Mouse (Mus musculus) stomach, postnatal 0 days (tissue): ENCODE measurements around the gene Vps37c. TPM values are rescaled to one million over a fixed set of nuclear protein-coding genes. Genes with fewer than 3 reads are reported as not detected.
A peak's percentile ranks its signal among the peaks of the same experiment; 100 is the strongest.

Source experiments
- ATAC-seq: fragments of 200-750 bp; cut with Nextera tagmentation; 2 replicates; pipeline ENCODE4 v1.8.0; 2017; ENCODE audit not compliant: low FRiP score, low TSS enrichment
- DNase-seq: peaks from one replicate; pipeline ENCODE4 v3.0.0-alpha.2; 2016; ENCODE audit warnings: low spot score
- H3K27ac ChIP-seq: fragments of 300-500 bp; sonication (generic); replicated peaks from 2 replicates; pipeline ENCODE4 v1.5.1; 2014; ENCODE audit warnings: mild to moderate bottlenecking, control low read depth
- H3K27me3 ChIP-seq: fragments of 300-500 bp; sonication (generic); 2 replicates; pipeline ENCODE4 v1.6.1; 2014; ENCODE audit warnings: low read length; ENCODE audit not compliant: control insufficient read depth, insufficient read depth
- H3K36me3 ChIP-seq: fragments of 300-500 bp; sonication (generic); 2 replicates; pipeline ENCODE4 v1.6.1; 2014; ENCODE audit warnings: low read length, mixed read lengths; ENCODE audit not compliant: control insufficient read depth, insufficient read depth
- H3K4me1 ChIP-seq: fragments of 300-500 bp; sonication (generic); replicated peaks from 2 replicates; pipeline ENCODE4 v1.6.1; 2014; ENCODE audit warnings: antibody characterized with exemption; ENCODE audit not compliant: control insufficient read depth, insufficient read depth
- H3K4me2 ChIP-seq: fragments of 300-500 bp; sonication (generic); replicated peaks from 2 replicates; pipeline ENCODE4 v1.6.1; 2014; ENCODE audit warnings: low read depth, mild to moderate bottlenecking, control low read depth, moderate library complexity
- H3K4me3 ChIP-seq: fragments of 300-500 bp; sonication (generic); 2 replicates; pipeline ENCODE4 v1.5.1; 2014; ENCODE audit warnings: low read depth, low read length, control low read depth
- H3K9ac ChIP-seq: fragments of 300-500 bp; sonication (generic); 2 replicates; pipeline ENCODE4 v1.6.1; 2014; ENCODE audit warnings: mild to moderate bottlenecking, low read length, control low read depth, mixed read lengths
- H3K9me3 ChIP-seq: fragments of 300-500 bp; sonication (generic); 2 replicates; pipeline ENCODE4 v1.6.1; 2016; ENCODE audit warnings: low read length; ENCODE audit not compliant: control insufficient read depth
- CTCF ChIP-seq: IDR thresholded peaks from 2 replicates; pipeline ENCODE4 v1.5.1; 2016; ENCODE audit warnings: antibody characterized with exemption, low read depth, mild to moderate bottlenecking, moderate library complexity
- EP300 ChIP-seq: optimal IDR thresholded peaks from 2 replicates; pipeline ENCODE3; 2016; ENCODE audit warnings: antibody characterized with exemption
- WGBS: fragments of 180-500 bp; shearing (Covaris S2); extraction: QIAGEN DNeasy Blood & Tissue Kit; methylation state at CpG from one replicate; pipeline ENCODE4 v1.1.7; 2014; 5-methylcytosine and 5-hydroxymethylcytosine counted together
- polyA plus RNA-seq: library from polyadenylated mRNA; unstranded; fragments of >200 nt; fragmentation: Nextera tagmentation; extraction: Ambion mirVana; gene quantifications from 2 replicates; pipeline ENCODE4 v1.2.1, GENCODE M21; 2015

Gene Vps37c
- polyA plus RNA-seq, 1 experiment from 2014 or later, result 48.6 TPM

- H3K9ac ChIP-seq, result no peak overlapping the region
- H3K27me3 ChIP-seq, result no peaks in the 10 kb centered on the region
- H3K27ac ChIP-seq, result no peak overlapping the region
- ATAC-seq (no peak), DNase-seq (no peak)
- no peak overlapping the region for H3K4me3 ChIP-seq
- no peaks in the 10 kb centered on the region for H3K36me3 ChIP-seq
- 53% methylated on average over 3 of the region's 3 CpGs for WGBS
- no peaks in the 10 kb centered on the region for H3K9me3 ChIP-seq
- H3K4me1 ChIP-seq, result no peaks in the 10 kb centered on the region
- H3K4me2 ChIP-seq, result no peak overlapping the region
- TF ChIP-seq EP300 (no peak), CTCF (no peak)
Measured at GRCm38 (mm10) chr19:10656058-10656457, 32.5 kb upstream of the Vps37c start.

- Histone ChIP-seq H3K4me1 (no peaks in the 10 kb centered on the region), H3K36me3 (no peaks in the 10 kb centered on the region), H3K27ac (no peak overlapping the region), H3K4me3 (no peak overlapping the region), H3K4me2 (no peak overlapping the region), H3K27me3 (no peaks in the 10 kb centered on the region), H3K9ac (no peak overlapping the region), H3K9me3 (no peaks in the 10 kb centered on the region)
- TF ChIP-seq EP300, result no peak
- no peak for TF ChIP-seq CTCF
- DNase-seq (peak; percentile 16), ATAC-seq (no peak; the same call in 1 of the 2 replicates)
- WGBS, result 66% methylated on average over 5 of the region's 5 CpGs
Measured at GRCm38 (mm10) chr19:10657742-10658141, 30.8 kb upstream of the Vps37c start.

- no peak overlapping the region for H3K27ac ChIP-seq
- 71% methylated on average over 2 of the region's 2 CpGs for WGBS
- no peak for TF ChIP-seq CTCF
- no peak for TF ChIP-seq EP300
- H3K4me2 ChIP-seq, result no peak overlapping the region
- no peaks in the 10 kb centered on the region for H3K4me1 ChIP-seq
- H3K27me3 ChIP-seq, result no peaks in the 10 kb centered on the region
- H3K36me3 ChIP-seq, result no peaks in the 10 kb centered on the region
- H3K9me3 ChIP-seq, result no peaks in the 10 kb centered on the region
- H3K4me3 ChIP-seq, result no peak overlapping the region
- ATAC-seq (no peak), DNase-seq (no peak)
- H3K9ac ChIP-seq, result no peak overlapping the region
Measured at GRCm38 (mm10) chr19:10658406-10658805, 30.1 kb upstream of the Vps37c start.

GRCm38 (mm10) chr19:10661373-10661772, 27.2 kb upstream of the Vps37c start:
- Histone ChIP-seq H3K9ac (no peak overlapping the region), H3K27ac (no peak overlapping the region), H3K4me1 (no peaks in the 10 kb centered on the region), H3K4me3 (no peak overlapping the region), H3K4me2 (no peak overlapping the region), H3K27me3 (no peaks in the 10 kb centered on the region), H3K36me3 (no peaks in the 10 kb centered on the region), H3K9me3 (no peaks in the 10 kb centered on the region)
- TF ChIP-seq CTCF (no peak), EP300 (no peak)
- 77% methylated on average over 5 of the region's 5 CpGs for WGBS
- ATAC-seq, result no peak
- DNase-seq, result no peak

- no peak overlapping the region for H3K4me2 ChIP-seq
- no peak overlapping the region for H3K27ac ChIP-seq
- no peaks in the 10 kb centered on the region for H3K4me1 ChIP-seq
- no peak for TF ChIP-seq EP300
- no peak for ATAC-seq
- H3K27me3 ChIP-seq, result no peaks in the 10 kb centered on the region
- DNase-seq, result no peak
- H3K4me3 ChIP-seq, result no peak overlapping the region
- no peaks in the 10 kb centered on the region for H3K36me3 ChIP-seq
- 81% methylated on average over 2 of the region's 2 CpGs for WGBS
- H3K9ac ChIP-seq, result no peak overlapping the region
- H3K9me3 ChIP-seq, result no peaks in the 10 kb centered on the region
Measured at GRCm38 (mm10) chr19:10661919-10662318, 26.6 kb upstream of the Vps37c start.

GRCm38 (mm10) chr19:10662665-10663064, 25.9 kb upstream of the Vps37c start:
- DNase-seq, result no peak
- TF ChIP-seq CTCF (no peak), EP300 (no peak)
- no peak for ATAC-seq
- WGBS, result 70% methylated on average over 3 of the region's 3 CpGs
- no peak overlapping the region for H3K9ac ChIP-seq
- no peak overlapping the region for H3K4me3 ChIP-seq
- H3K4me2 ChIP-seq, result no peak overlapping the region
- H3K27me3 ChIP-seq, result no peaks in the 10 kb centered on the region
- H3K4me1 ChIP-seq, result no peaks in the 10 kb centered on the region
- no peaks in the 10 kb centered on the region for H3K9me3 ChIP-seq
- no peaks in the 10 kb centered on the region for H3K36me3 ChIP-seq
- no peak overlapping the region for H3K27ac ChIP-seq
